Mouse (Mus musculus) forebrain, embryonic 16.5 days (tissue): Measurements from ENCODE around the gene St6gal1. TPM values are rescaled to one million over a fixed set of nuclear protein-coding genes. Genes with fewer than 3 reads are reported as not detected.

Experiments used
- ATAC-seq: fragments of 200-750 bp; cut with Nextera tagmentation; 2 replicates; pipeline ENCODE4 v1.8.0; 2017; ENCODE audit warnings: mild to moderate bottlenecking, moderate library complexity
- H3K27ac ChIP-seq: fragments of 300-500 bp; sonication (generic); 2 replicates; pipeline ENCODE4 v1.5.1; 2014; ENCODE audit warnings: low read length, control low read depth
- H3K27me3 ChIP-seq: fragments of 300-500 bp; sonication (generic); replicated peaks from 2 replicates; pipeline ENCODE4 v1.6.1; 2014; ENCODE audit warnings: low read length; ENCODE audit not compliant: control insufficient read depth, insufficient read depth
- H3K36me3 ChIP-seq: fragments of 300-500 bp; sonication (generic); 2 replicates; pipeline ENCODE4 v1.6.1; 2014; ENCODE audit not compliant: control insufficient read depth, insufficient read depth
- H3K4me1 ChIP-seq: fragments of 300-500 bp; sonication (generic); replicated peaks from 2 replicates; pipeline ENCODE4 v1.6.1; 2014; ENCODE audit warnings: low read length; ENCODE audit not compliant: control insufficient read depth, insufficient read depth
- H3K4me2 ChIP-seq: fragments of 300-500 bp; sonication (generic); 2 replicates; pipeline ENCODE4 v1.6.1; 2014; ENCODE audit warnings: mild to moderate bottlenecking, low read length, control low read depth
- H3K4me3 ChIP-seq: fragments of 300-500 bp; sonication (generic); replicated peaks from 2 replicates; pipeline ENCODE4 v1.5.1; 2014; ENCODE audit warnings: mild to moderate bottlenecking, low read length, control low read depth
- H3K9ac ChIP-seq: fragments of 300-500 bp; sonication (generic); replicated peaks from 2 replicates; pipeline ENCODE4 v1.6.1; 2014; ENCODE audit warnings: low read depth, low read length, control low read depth
- H3K9me3 ChIP-seq: fragments of 300-500 bp; sonication (generic); 2 replicates; pipeline ENCODE4 v1.6.1; 2016; ENCODE audit warnings: low read length; ENCODE audit not compliant: control insufficient read depth
- WGBS: fragments of 180-500 bp; shearing (Covaris S2); extraction: QIAGEN DNeasy Blood & Tissue Kit; methylation state at CpG from one replicate; pipeline ENCODE4 v1.1.7; 2014; 5-methylcytosine and 5-hydroxymethylcytosine counted together
- polyA plus RNA-seq: library from polyadenylated mRNA; unstranded; fragments of >200 nt; fragmentation: Nextera tagmentation; extraction: Ambion mirVana; gene quantifications from 2 replicates; pipeline ENCODE4 v1.2.1, GENCODE M21; 2015

The St6gal1 gene
- polyA plus RNA-seq, 1 experiment from 2014 or later, result 50.4 TPM

DNA sequence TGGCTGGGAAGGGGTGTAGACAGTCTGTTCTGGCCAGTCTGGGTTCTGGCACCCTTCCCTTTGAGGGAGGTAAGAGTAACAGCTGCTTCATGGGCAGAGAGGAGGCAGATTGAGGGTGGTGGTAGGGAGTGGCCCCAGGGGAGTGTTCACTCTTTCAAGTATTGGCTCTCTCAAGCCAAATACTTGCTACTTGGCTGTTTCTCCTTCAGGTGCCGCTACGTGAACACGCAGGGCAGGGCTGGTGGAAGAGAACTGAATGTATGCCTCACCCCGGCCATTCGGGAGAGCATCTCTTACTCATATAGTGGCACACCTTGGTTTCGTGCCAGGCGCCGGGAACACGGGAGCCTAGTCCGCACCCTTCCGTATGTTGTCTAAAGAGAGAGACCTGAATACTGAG, 41.8 kb downstream of the St6gal1 start:
- H3K9me3 ChIP-seq, result no peaks in the 10 kb centered on the region
- no peak overlapping the region for H3K9ac ChIP-seq
- H3K36me3 ChIP-seq, result peaks cover 5% of the 10 kb centered on the region
- H3K4me2 ChIP-seq, result no peak overlapping the region
- WGBS, result 90% methylated on average over 11 of the region's 11 CpGs
- no peak overlapping the region for H3K27ac ChIP-seq
- peaks cover 18% of the 10 kb centered on the region for H3K4me1 ChIP-seq
- no peak overlapping the region for H3K4me3 ChIP-seq
- no peak for ATAC-seq
- H3K27me3 ChIP-seq, result no peaks in the 10 kb centered on the region

DNA sequence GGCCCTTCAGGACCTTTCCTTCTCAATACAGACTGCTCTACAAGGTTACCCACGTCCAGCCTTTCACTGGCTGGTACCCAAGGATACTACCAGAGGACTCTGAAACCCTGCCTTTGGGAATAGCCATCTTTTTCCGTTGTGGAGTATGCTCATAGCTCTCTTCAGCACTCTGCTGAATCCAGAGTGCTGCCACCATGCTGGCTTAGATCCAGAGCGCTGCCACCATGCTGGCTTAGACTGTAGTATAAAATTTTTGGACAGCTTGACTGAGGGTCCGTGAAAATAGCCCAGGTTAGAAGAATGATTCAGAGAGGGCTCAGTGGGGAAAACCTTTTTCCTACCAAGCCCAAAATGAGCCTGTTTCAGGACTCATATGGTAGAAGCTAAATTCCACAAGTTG, 42.4 kb downstream of the St6gal1 start:
- no peak overlapping the region for H3K9ac ChIP-seq
- no peak for ATAC-seq
- H3K4me2 ChIP-seq, result no peak overlapping the region
- no peaks in the 10 kb centered on the region for H3K27me3 ChIP-seq
- no peaks in the 10 kb centered on the region for H3K9me3 ChIP-seq
- H3K4me3 ChIP-seq, result no peak overlapping the region
- H3K4me1 ChIP-seq, result peaks cover 19% of the 10 kb centered on the region
- peaks cover 5% of the 10 kb centered on the region for H3K36me3 ChIP-seq
- no peak overlapping the region for H3K27ac ChIP-seq
- WGBS, result 73% methylated on average over 4 of the region's 4 CpGs

- H3K36me3 ChIP-seq, result peaks cover 5% of the 10 kb centered on the region
- no peak for ATAC-seq
- 89% methylated on average over 7 of the region's 7 CpGs for WGBS
- H3K9ac ChIP-seq, result no peak overlapping the region
- H3K27me3 ChIP-seq, result no peaks in the 10 kb centered on the region
- no peak overlapping the region for H3K4me3 ChIP-seq
- H3K4me1 ChIP-seq, result peaks cover 19% of the 10 kb centered on the region
- H3K27ac ChIP-seq, result no peak overlapping the region
- H3K9me3 ChIP-seq, result no peaks in the 10 kb centered on the region
- H3K4me2 ChIP-seq, result no peak overlapping the region
Measured at GRCm38 (mm10) chr16:23268231-23268630, 43.7 kb downstream of the St6gal1 start.

GRCm38 (mm10) chr16:23269056-23269983, 44.8 kb downstream of the St6gal1 start:
- Histone ChIP-seq H3K36me3 (peaks cover 2% of the 10 kb centered on the region), H3K4me1 (peaks cover 19% of the 10 kb centered on the region), H3K4me2 (no peak overlapping the region), H3K9me3 (no peaks in the 10 kb centered on the region), H3K27me3 (no peaks in the 10 kb centered on the region), H3K9ac (no peak overlapping the region), H3K4me3 (no peak overlapping the region), H3K27ac (no peak overlapping the region)
- WGBS, result 83% methylated on average over 17 of the region's 17 CpGs
- ATAC-seq, result no peak

GRCm38 (mm10) chr16:23269984-23270912, 45.7 kb downstream of the St6gal1 start:
- H3K4me1 ChIP-seq, result peaks cover 19% of the 10 kb centered on the region
- H3K27ac ChIP-seq, result 0 out of 2 replicates have a peak overlapping the region, but pooled peaks have one; percentile 16
- no peaks in the 10 kb centered on the region for H3K36me3 ChIP-seq
- H3K9ac ChIP-seq, result no peak overlapping the region
- no peaks in the 10 kb centered on the region for H3K9me3 ChIP-seq
- WGBS, result 26% methylated on average over 10 of the region's 10 CpGs
- no peaks in the 10 kb centered on the region for H3K27me3 ChIP-seq
- no peak overlapping the region for H3K4me3 ChIP-seq
- H3K4me2 ChIP-seq, result no peak overlapping the region
- peak; percentile 29 for ATAC-seq

DNA sequence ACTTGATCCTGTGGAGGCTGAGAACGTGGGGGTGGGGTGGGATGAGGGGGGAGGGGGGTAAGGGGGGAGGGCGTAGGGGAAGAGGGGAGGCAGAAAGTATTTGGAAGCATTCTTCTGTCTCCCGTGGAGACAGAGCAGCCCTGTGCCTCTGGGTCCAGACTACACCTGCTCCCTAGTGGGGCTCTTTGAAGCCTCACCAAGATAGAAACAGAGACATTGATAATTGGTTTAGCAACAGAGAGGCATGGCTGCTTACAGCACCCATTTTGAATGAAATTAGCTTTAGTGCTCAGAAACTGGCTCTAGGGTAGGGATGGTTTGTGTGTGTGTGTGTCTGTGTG, 46.3 kb downstream of the St6gal1 start:
- Histone ChIP-seq H3K27ac (0 out of 2 replicates have a peak overlapping the region, but pooled peaks have one; percentile 10), H3K36me3 (no peaks in the 10 kb centered on the region), H3K9me3 (no peaks in the 10 kb centered on the region), H3K4me3 (no peak overlapping the region), H3K4me2 (no peak overlapping the region), H3K4me1 (peaks cover 13% of the 10 kb centered on the region), H3K9ac (no peak overlapping the region), H3K27me3 (no peaks in the 10 kb centered on the region)
- peak; percentile 22; the same call in 1 of the 2 replicates for ATAC-seq
- WGBS, result 0% methylated on average over 3 of the region's 3 CpGs

GRCm38 (mm10) chr16:23271746-23272520, 47.4 kb downstream of the St6gal1 start:
- H3K4me2 ChIP-seq, result no peak overlapping the region
- no peaks in the 10 kb centered on the region for H3K36me3 ChIP-seq
- H3K27ac ChIP-seq, result no peak overlapping the region
- ATAC-seq, result no peak
- H3K9ac ChIP-seq, result no peak overlapping the region
- H3K4me3 ChIP-seq, result no peak overlapping the region
- no peaks in the 10 kb centered on the region for H3K9me3 ChIP-seq
- WGBS, result 71% methylated on average over 14 of the region's 14 CpGs
- peaks cover 13% of the 10 kb centered on the region for H3K4me1 ChIP-seq
- no peaks in the 10 kb centered on the region for H3K27me3 ChIP-seq

DNA sequence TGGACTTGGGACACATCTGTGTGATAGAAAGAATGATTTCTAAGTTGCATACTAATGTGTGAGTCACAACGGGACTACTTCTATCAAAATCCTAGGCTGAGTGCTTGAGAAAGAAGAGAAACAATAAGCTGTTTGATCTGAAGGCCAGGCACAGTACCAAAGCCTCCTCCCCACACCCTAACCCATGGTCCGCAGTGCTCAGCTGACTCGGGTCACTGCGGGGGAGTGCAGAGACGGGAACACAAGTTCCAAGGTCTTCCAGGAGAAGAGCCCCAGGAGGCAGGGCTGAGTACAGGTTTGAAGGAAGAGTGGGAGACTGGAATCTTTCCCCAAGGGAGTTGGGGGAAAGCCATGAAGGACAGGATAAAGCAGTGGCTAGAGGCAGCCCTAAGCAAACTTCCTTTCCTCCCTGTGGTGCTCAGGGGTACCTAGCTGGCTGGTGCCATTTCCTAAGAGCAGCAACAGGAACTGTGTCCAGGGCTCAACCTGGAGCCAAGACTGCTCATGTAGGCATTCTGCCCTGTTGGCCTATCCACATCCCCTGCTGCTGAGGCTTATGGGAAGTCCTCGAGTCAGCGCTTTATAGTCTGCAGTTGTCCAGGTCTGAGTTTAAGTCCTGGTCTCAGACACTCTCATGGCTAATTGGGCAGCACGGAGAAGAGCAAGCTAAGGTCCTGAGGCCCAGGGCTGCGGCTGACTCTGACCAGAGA, 48.1 kb downstream of the St6gal1 start:
- H3K36me3 ChIP-seq, result no peaks in the 10 kb centered on the region
- no peak for ATAC-seq
- H3K27me3 ChIP-seq, result no peaks in the 10 kb centered on the region
- H3K9ac ChIP-seq, result no peak overlapping the region
- H3K9me3 ChIP-seq, result no peaks in the 10 kb centered on the region
- peaks cover 13% of the 10 kb centered on the region for H3K4me1 ChIP-seq
- H3K4me3 ChIP-seq, result no peak overlapping the region
- no peak overlapping the region for H3K4me2 ChIP-seq
- 48% methylated on average over 9 of the region's 9 CpGs for WGBS
- H3K27ac ChIP-seq, result no peak overlapping the region
